ENCODE assay signal across 9 mouse cellular contexts in genomic region chr8:106059613-106060371, GRCm38 (mm10). TPM values are rescaled to one million over a fixed set of nuclear protein-coding genes. Genes with fewer than 3 reads are reported as not detected.
DNase-seq lines count a peak whose midpoint lies in the region; ATAC-seq and TF ChIP-seq lines count a peak whose summit lies in the region.
"Had no signal": no experiment of that assay in that cellular context is flagged by ENCODE, and none has a peak within 500 bp of the region (broad histone marks: within the 10 kb centered on the region; RNA-seq: fewer than 3 reads in every experiment).

No protein-coding gene starts in this region.

- intact Hi-C loops in left cerebral cortex, postnatal 10 days (cut with DNase I), result no loop called here

- no peaks in the 10 kb centered on the region for H3K27me3 ChIP-seq in erythroblast, embryonic 14.5 days (ENCODE audit: control insufficient read depth)
- no peaks in the 10 kb centered on the region for H3K27me3 ChIP-seq in hindbrain, embryonic 10.5 days (ENCODE audit: insufficient read depth, poor library complexity, severe bottlenecking)
- no peaks in the 10 kb centered on the region for H3K27me3 ChIP-seq in liver, postnatal 0 days (ENCODE audit: insufficient read depth, low read length)
- no peaks in the 10 kb centered on the region for H3K27me3 ChIP-seq in neural tube, embryonic 12.5 days (replicated peaks)

- no peaks in the 10 kb centered on the region for H3K9me3 ChIP-seq in erythroblast, embryonic 14.5 days (ENCODE audit: control insufficient read depth, low read length)
- H3K9me3 ChIP-seq in hindbrain, embryonic 10.5 days, result no peaks in the 10 kb centered on the region
- no peaks in the 10 kb centered on the region for H3K9me3 ChIP-seq in liver, postnatal 0 days (ENCODE audit: low read length)
- no peaks in the 10 kb centered on the region for H3K9me3 ChIP-seq in neural tube, embryonic 12.5 days

- WGBS in hindbrain, embryonic 10.5 days, result under 1% methylated on average over 82 of the region's 83 CpGs
- WGBS in liver, postnatal 0 days (ENCODE audit: insufficient replicate concordance), result under 1% methylated on average over 51 of the region's 83 CpGs
- WGBS in neural tube, embryonic 12.5 days, result under 1% methylated on average over 83 of the region's 83 CpGs

- peak overlapping the region; percentile 96 for H3K27ac ChIP-seq in hindbrain, embryonic 10.5 days
- peak overlapping the region; percentile 99 for H3K27ac ChIP-seq in liver, postnatal 0 days (ENCODE audit: low read depth)
- H3K27ac ChIP-seq in neural tube, embryonic 12.5 days, result peak overlapping the region; percentile 82

- peaks cover 13% of the 10 kb centered on the region for H3K36me3 ChIP-seq in erythroblast, embryonic 14.5 days (ENCODE audit: control insufficient read depth)
- H3K36me3 ChIP-seq in hindbrain, embryonic 10.5 days, result no peaks in the 10 kb centered on the region
- no peaks in the 10 kb centered on the region; the same call in 1 of the 2 replicates for H3K36me3 ChIP-seq in liver, postnatal 0 days (replicated peaks; ENCODE audit: insufficient read depth, low read length)
- H3K36me3 ChIP-seq in neural tube, embryonic 12.5 days, result no peaks in the 10 kb centered on the region

- H3K9ac ChIP-seq in liver, postnatal 0 days (replicated peaks), result peak overlapping the region; percentile 97
- H3K9ac ChIP-seq in neural tube, embryonic 12.5 days, result peak overlapping the region; percentile 84

- TF ChIP-seq EP300 in liver, postnatal 0 days (IDR thresholded peaks at IDR 0.05; ENCODE audit: low read depth), result no peak

- H3K4me1 ChIP-seq in erythroblast, embryonic 14.5 days (ENCODE audit: control insufficient read depth), result peaks cover 49% of the 10 kb centered on the region
- H3K4me1 ChIP-seq in hindbrain, embryonic 10.5 days (replicated peaks), result peaks cover 26% of the 10 kb centered on the region
- peaks cover 32% of the 10 kb centered on the region for H3K4me1 ChIP-seq in liver, postnatal 0 days (ENCODE audit: insufficient read depth)
- peaks cover 23% of the 10 kb centered on the region for H3K4me1 ChIP-seq in neural tube, embryonic 12.5 days

- peak; percentile 14 for TF ChIP-seq CTCF in liver, postnatal 0 days (IDR thresholded peaks at IDR 0.05; ENCODE audit: low read depth)

- peak overlapping the region; percentile 100 for H3K4me3 ChIP-seq in erythroblast, embryonic 14.5 days (replicated peaks)
- peak overlapping the region; percentile 88 for H3K4me3 ChIP-seq in hindbrain, embryonic 10.5 days
- peak overlapping the region; percentile 98 for H3K4me3 ChIP-seq in liver, postnatal 0 days (ENCODE audit: low read depth, low read length)
- peak overlapping the region; percentile 80 for H3K4me3 ChIP-seq in neural tube, embryonic 12.5 days

- ATAC-seq in liver, postnatal 0 days, result peak; percentile 58
- peak; percentile 83 for ATAC-seq in neural tube, embryonic 12.5 days (ENCODE audit: low FRiP score, low read depth)

- H3K4me2 ChIP-seq in liver, postnatal 0 days (ENCODE audit: low read depth, low read length), result peak overlapping the region; percentile 77
- H3K4me2 ChIP-seq in neural tube, embryonic 12.5 days (replicated peaks), result peak overlapping the region; percentile 78

- peak; percentile 21 to 72 for DNase-seq in left cerebral cortex, postnatal 10 days (ENCODE audit: extremely low spot score in 1 of 2, low spot score in 2 of 2)
- no peak for DNase-seq in left cerebral cortex, adult 18-20 months (ENCODE audit: low spot score in 2 of 2)
- DNase-seq in WW6 (ENCODE audit: low read depth, low spot score), result peak; percentile 46
- peak; percentile 72 for DNase-seq in hindbrain, embryonic 10.5 days (ENCODE audit: low spot score)
- DNase-seq in liver, postnatal 0 days, result peak; percentile 74
- no peak for DNase-seq in cerebellum, postnatal 14 days

RNA-seq across cellular contexts. Expression of gene Nfatc3, which starts 1.2 kb away (rescaled TPM):
- total RNA-seq in left cerebral cortex, postnatal 10 days (2021), result 10 to 100 TPM; 10.9 to 12.1 TPM
- 10 to 100 TPM; 10.5 to 12.4 TPM for total RNA-seq in left cerebral cortex, adult 18-20 months (2021)
- polyA plus RNA-seq in erythroblast, embryonic 14.5 days (2012), result 0.45 and 0.54 TPM in 2 replicates
- 4.2 and 6.2 TPM in 2 replicates for polyA plus RNA-seq in hindbrain, embryonic 10.5 days (2016; fragmentation: Nextera tagmentation; extraction: Ambion mirVana)
- 2.3 TPM in 2 replicates for polyA plus RNA-seq in liver, postnatal 0 days (2015; fragmentation: Nextera tagmentation; extraction: Ambion mirVana)
- polyA plus RNA-seq in neural tube, embryonic 12.5 days (2016; fragmentation: Nextera tagmentation; extraction: Ambion mirVana), result 4.4 and 5.6 TPM in 2 replicates

RNA-seq across cellular contexts. Expression of gene Ddx28, which starts 48.1 kb away (rescaled TPM):
- total RNA-seq in left cerebral cortex, postnatal 10 days (2021), result 10 to 100 TPM; 14.3 to 15.2 TPM
- total RNA-seq in left cerebral cortex, adult 18-20 months (2021), result 10 to 100 TPM; 14.5 to 17.2 TPM
- 0.74 and 1.1 TPM in 2 replicates for polyA plus RNA-seq in erythroblast, embryonic 14.5 days (2012)
- polyA plus RNA-seq in hindbrain, embryonic 10.5 days (2016; fragmentation: Nextera tagmentation; extraction: Ambion mirVana), result 22.4 and 24.4 TPM in 2 replicates
- 13.0 and 14.7 TPM in 2 replicates for polyA plus RNA-seq in liver, postnatal 0 days (2015; fragmentation: Nextera tagmentation; extraction: Ambion mirVana)
- polyA plus RNA-seq in neural tube, embryonic 12.5 days (2016; fragmentation: Nextera tagmentation; extraction: Ambion mirVana), result 19.7 and 20.9 TPM in 2 replicates

RNA-seq across cellular contexts. Expression of gene Dpep2nb, which starts 54.0 kb away (rescaled TPM):
- total RNA-seq in left cerebral cortex, postnatal 10 days (2021), result not detected
- not detected for total RNA-seq in left cerebral cortex, adult 18-20 months (2021)
- polyA plus RNA-seq in erythroblast, embryonic 14.5 days (2012), result not detected in 2 replicates
- polyA plus RNA-seq in hindbrain, embryonic 10.5 days (2016; fragmentation: Nextera tagmentation; extraction: Ambion mirVana), result not detected in 2 replicates
- polyA plus RNA-seq in liver, postnatal 0 days (2015; fragmentation: Nextera tagmentation; extraction: Ambion mirVana), result not detected in 2 replicates
- polyA plus RNA-seq in neural tube, embryonic 12.5 days (2016; fragmentation: Nextera tagmentation; extraction: Ambion mirVana), result not detected in 2 replicates
- polyA plus RNA-seq: frontal cortex, adult 2 months had no signal

Comparison
In these comparisons a context has a peak if more than half of its experiments do, and no peak if none do; other contexts are left out.
1. DNase-seq: peak in left cerebral cortex, postnatal 10 days (2 of 2), WW6 (single experiment), hindbrain, embryonic 10.5 days (single experiment) and liver, postnatal 0 days (single experiment); none in left cerebral cortex, adult 18-20 months (0 of 2) and cerebellum, postnatal 14 days (0 of 2).
2. Peak in every context shown above with its lines, with median percentiles within 50 percentile points of each other: H3K4me3 ChIP-seq and H3K27ac ChIP-seq.